Mouse (Mus musculus) liver, postnatal 0 days (tissue): Measurements from ENCODE around the gene Macrod2.

Experiments used
- CTCF ChIP-seq: sonication (generic); IDR thresholded peaks from 2 replicates; pipeline ENCODE4 v1.5.1; 2016; ENCODE audit warnings: antibody characterized with exemption, low read depth
- EP300 ChIP-seq: IDR thresholded peaks from 2 replicates; pipeline ENCODE4 v1.6.1; 2016; ENCODE audit warnings: antibody characterized with exemption, low read depth, mild to moderate bottlenecking

GRCm38 (mm10) chr2:141057455-141057833 lies 662.3 kb downstream of the Macrod2 start:
- TF ChIP-seq CTCF = no peak
- TF ChIP-seq EP300 = no peak
